Mouse (Mus musculus) retina, embryonic 14.5 days (tissue): ENCODE results near the gene Rbp2.
A peak's percentile ranks its signal among the peaks of the same experiment; 100 is the strongest.

Experiments
- DNase-seq: peaks from one replicate; pipeline ENCODE4 v3.0.0-alpha.2; 2015; ENCODE audit warnings: low spot score

The Rbp2 gene

DNA sequence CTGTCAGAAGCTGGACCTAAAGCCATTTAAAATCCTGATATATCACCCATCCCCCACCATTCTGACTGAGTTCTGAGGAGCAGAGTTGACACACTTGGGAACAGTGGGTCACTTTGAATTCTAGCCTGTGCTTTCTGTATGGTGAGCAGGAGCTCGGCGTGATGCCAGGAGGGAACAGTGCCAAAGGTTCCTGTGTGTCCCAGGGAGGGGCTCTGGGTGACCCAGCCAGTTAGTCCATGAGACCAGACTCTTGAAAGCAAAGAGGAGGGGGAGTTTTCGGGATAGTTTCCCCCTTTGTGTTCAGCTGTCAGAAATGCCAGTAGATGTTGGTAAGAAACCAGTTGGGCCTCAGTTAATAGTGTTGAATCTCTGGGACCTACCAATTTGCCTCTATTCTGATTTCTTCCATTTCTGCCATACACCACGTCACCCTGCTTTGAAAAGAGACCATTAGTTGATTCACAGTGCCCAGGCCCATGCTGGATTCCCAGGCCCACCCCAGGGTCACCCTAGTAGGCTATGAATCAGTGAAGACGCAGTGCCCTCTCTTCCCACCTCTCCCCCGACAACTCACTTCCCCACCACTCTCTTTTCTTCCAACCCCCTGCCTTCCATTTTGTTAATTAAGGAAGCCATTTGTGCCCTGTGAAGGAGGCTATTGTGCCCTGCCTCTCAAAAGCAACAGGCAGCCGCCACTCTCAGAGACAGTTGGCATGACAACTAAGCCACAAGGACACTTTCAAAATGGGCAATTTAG is 39.0 kb downstream of the Rbp2 start:
- peak; percentile 45 for DNase-seq

- DNase-seq, result no peak
Measured at GRCm38 (mm10) chr9:98525543-98525924, 39.6 kb downstream of the Rbp2 start.

GRCm38 (mm10) chr9:98527226-98527625 is 41.3 kb downstream of the Rbp2 start:
- DNase-seq, result no peak

- DNase-seq, result peak; percentile 36
Measured at GRCm38 (mm10) chr9:98529776-98530175, 43.9 kb downstream of the Rbp2 start.

DNA sequence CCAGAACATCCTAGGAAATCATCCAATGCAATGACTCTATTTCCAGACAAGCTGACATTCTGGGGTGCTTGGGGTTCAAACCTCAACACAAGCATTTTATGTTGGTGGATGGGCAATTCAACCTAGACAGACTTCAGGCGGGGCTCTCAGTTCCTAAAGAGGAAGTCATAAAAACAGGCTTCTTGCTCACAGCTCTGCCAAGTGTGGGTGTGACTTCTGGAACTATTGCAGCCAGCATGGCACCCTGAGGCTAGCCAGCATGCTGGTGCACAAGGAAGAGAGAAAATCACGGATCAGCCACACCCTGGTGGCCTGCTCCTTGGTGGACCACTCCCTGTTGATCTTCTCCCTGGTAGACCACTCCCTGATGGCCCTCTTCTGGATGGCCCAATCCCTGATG is 45.1 kb downstream of the Rbp2 start:
- no peak for DNase-seq

- no peak for DNase-seq
Measured at GRCm38 (mm10) chr9:98534675-98535280, 48.9 kb downstream of the Rbp2 start.

GRCm38 (mm10) chr9:98535763-98536162 is 49.8 kb downstream of the Rbp2 start:
- DNase-seq, result peak; percentile 32

- peak; percentile 25 for DNase-seq
Measured at GRCm38 (mm10) chr9:98538017-98538712, 52.2 kb downstream of the Rbp2 start.

GRCm38 (mm10) chr9:98538713-98539360 is 52.9 kb downstream of the Rbp2 start:
- DNase-seq, result peak; percentile 90

- DNase-seq, result no peak
Measured at GRCm38 (mm10) chr9:98544042-98544441, 58.1 kb downstream of the Rbp2 start.
